Mouse (Mus musculus) 3T3-L1 (cell line): ENCODE results near the gene Eif2ak4.

Experiments
- DNase-seq: peaks from one replicate; pipeline ENCODE4 v3.0.0-alpha.2; 2015; ENCODE audit warnings: low read depth, low spot score

Eif2ak4 gene

GRCm38 (mm10) chr2:118405568-118405967 is 17.1 kb downstream of the Eif2ak4 start:
- no peak for DNase-seq

GRCm38 (mm10) chr2:118406811-118407210 is 18.4 kb downstream of the Eif2ak4 start:
- peak; percentile 58 for DNase-seq

GRCm38 (mm10) chr2:118408336-118408895 is 20.0 kb downstream of the Eif2ak4 start:
- peak; percentile 83 for DNase-seq

GRCm38 (mm10) chr2:118412821-118413220 is 24.4 kb downstream of the Eif2ak4 start:
- DNase-seq: no peak

- no peak for DNase-seq
Observed at GRCm38 (mm10) chr2:118415601-118416355, 27.4 kb downstream of the Eif2ak4 start.

- no peak for DNase-seq
Observed at GRCm38 (mm10) chr2:118418076-118418475, 29.7 kb downstream of the Eif2ak4 start.

- DNase-seq: no peak
Observed at GRCm38 (mm10) chr2:118421951-118422350, 33.5 kb downstream of the Eif2ak4 start.

GRCm38 (mm10) chr2:118422385-118422784 is 34.0 kb downstream of the Eif2ak4 start:
- no peak for DNase-seq

- DNase-seq: no peak
Observed at GRCm38 (mm10) chr2:118428296-118428695, 39.9 kb downstream of the Eif2ak4 start.

GRCm38 (mm10) chr2:118429297-118429696 is 40.9 kb downstream of the Eif2ak4 start:
- no peak for DNase-seq

GRCm38 (mm10) chr2:118430630-118431029 is 42.2 kb downstream of the Eif2ak4 start:
- no peak for DNase-seq

GRCm38 (mm10) chr2:118431589-118431988 is 43.2 kb downstream of the Eif2ak4 start:
- DNase-seq: peak; percentile 72

GRCm38 (mm10) chr2:118442172-118442571 is 53.8 kb downstream of the Eif2ak4 start:
- no peak for DNase-seq

GRCm38 (mm10) chr2:118442723-118443122 is 54.3 kb downstream of the Eif2ak4 start:
- no peak for DNase-seq

GRCm38 (mm10) chr2:118445696-118446674 is 57.6 kb downstream of the Eif2ak4 start:
- no peak for DNase-seq

- DNase-seq: no peak
Observed at GRCm38 (mm10) chr2:118448181-118448580, 59.8 kb downstream of the Eif2ak4 start.

GRCm38 (mm10) chr2:118451056-118451455 is 62.6 kb downstream of the Eif2ak4 start:
- DNase-seq: no peak

- DNase-seq: no peak
Observed at GRCm38 (mm10) chr2:118457029-118457428, 68.6 kb downstream of the Eif2ak4 start.

- no peak for DNase-seq
Observed at GRCm38 (mm10) chr2:118457463-118458261, 69.2 kb downstream of the Eif2ak4 start.

GRCm38 (mm10) chr2:118461480-118462165 is 73.2 kb downstream of the Eif2ak4 start:
- DNase-seq: no peak

GRCm38 (mm10) chr2:118463480-118463879 is 75.1 kb downstream of the Eif2ak4 start:
- DNase-seq: no peak
